Mouse (Mus musculus) forebrain, embryonic 13.5 days (tissue): ENCODE data around the gene Gmds. TPM values are rescaled to one million over a fixed set of nuclear protein-coding genes. Genes with fewer than 3 reads are reported as not detected.
A peak's percentile ranks its signal among the peaks of the same experiment; 100 is the strongest.

Experiments used
- ATAC-seq: fragments of 200-750 bp; cut with Nextera tagmentation; 2 replicates; pipeline ENCODE4 v1.8.0; 2017
- H3K27ac ChIP-seq: fragments of 300-500 bp; sonication (generic); 2 replicates; pipeline ENCODE4 v1.5.1; 2015; ENCODE audit warnings: inconsistent platforms, mild to moderate bottlenecking, moderate library complexity
- H3K27me3 ChIP-seq: fragments of 300-500 bp; sonication (generic); 2 replicates; pipeline ENCODE4 v1.6.1; 2015; ENCODE audit warnings: mild to moderate bottlenecking, inconsistent platforms
- H3K36me3 ChIP-seq: fragments of 300-500 bp; sonication (generic); 2 replicates; pipeline ENCODE4 v1.6.1; 2015; ENCODE audit warnings: mild to moderate bottlenecking, inconsistent platforms; ENCODE audit not compliant: poor library complexity, severe bottlenecking
- H3K4me1 ChIP-seq: fragments of 300-500 bp; sonication (generic); 2 replicates; pipeline ENCODE4 v1.6.1; 2015; ENCODE audit warnings: inconsistent platforms
- H3K4me2 ChIP-seq: fragments of 300-500 bp; sonication (generic); 2 replicates; pipeline ENCODE4 v1.6.1; 2015; ENCODE audit warnings: inconsistent platforms, mild to moderate bottlenecking, moderate library complexity
- H3K4me3 ChIP-seq: fragments of 300-500 bp; sonication (generic); 2 replicates; pipeline ENCODE4 v1.5.1; 2015; ENCODE audit warnings: mild to moderate bottlenecking, inconsistent platforms
- H3K9ac ChIP-seq: fragments of 300-500 bp; sonication (generic); 2 replicates; pipeline ENCODE4 v1.6.1; 2015; ENCODE audit warnings: mild to moderate bottlenecking, inconsistent platforms
- H3K9me3 ChIP-seq: fragments of 300-500 bp; sonication (generic); replicated peaks from 2 replicates; pipeline ENCODE4 v1.6.1; 2016; ENCODE audit warnings: inconsistent platforms
- WGBS: fragments of 180-500 bp; shearing (Covaris S2); methylation state at CpG from one replicate; pipeline ENCODE4 v1.1.7; 2015; 5-methylcytosine and 5-hydroxymethylcytosine counted together
- polyA plus RNA-seq: library from polyadenylated mRNA; unstranded; fragments of >200 nt; fragmentation: Nextera tagmentation; extraction: Ambion mirVana; gene quantifications from 2 replicates; pipeline ENCODE4 v1.2.1, GENCODE M21; 2015

Gene Gmds
- polyA plus RNA-seq, 1 experiment from 2014 or later = 28.5 TPM

GRCm38 (mm10) chr13:31801703-31802305 lies 536.7 kb downstream of the Gmds start:
- Histone ChIP-seq H3K9me3 (no peaks in the 10 kb centered on the region), H3K27me3 (peaks cover 92% of the 10 kb centered on the region), H3K27ac (no peak overlapping the region), H3K9ac (peak overlapping the region; percentile 30; the same call in 1 of the 2 replicates), H3K4me2 (peak overlapping the region; percentile 59), H3K4me1 (peaks cover 28% of the 10 kb centered on the region), H3K4me3 (peak overlapping the region; percentile 28), H3K36me3 (no peaks in the 10 kb centered on the region)
- ATAC-seq = peak; percentile 25
- WGBS = 1% methylated on average over 25 of the region's 25 CpGs

- WGBS = under 1% methylated on average over 43 of the region's 43 CpGs
- Histone ChIP-seq H3K4me2 (peak overlapping the region; percentile 59), H3K27ac (no peak overlapping the region), H3K27me3 (peaks cover 83% of the 10 kb centered on the region), H3K36me3 (no peaks in the 10 kb centered on the region), H3K4me3 (peak overlapping the region; percentile 28), H3K9ac (peak overlapping the region; percentile 30; the same call in 1 of the 2 replicates), H3K4me1 (peaks cover 19% of the 10 kb centered on the region), H3K9me3 (no peaks in the 10 kb centered on the region)
- peak; percentile 86 for ATAC-seq
These were observed 537.7 kb downstream of the Gmds start for GRCm38 (mm10) chr13:31800581-31801576.

- peaks cover 61% of the 10 kb centered on the region for H3K27me3 ChIP-seq
These were observed 540.5 kb downstream of the Gmds start for GRCm38 (mm10) chr13:31798075-31798474.

GRCm38 (mm10) chr13:31797346-31797745 lies 541.2 kb downstream of the Gmds start:
- no peaks in the 10 kb centered on the region for H3K9me3 ChIP-seq
- no peak for ATAC-seq
- H3K4me1 ChIP-seq = peaks cover 13% of the 10 kb centered on the region
- H3K27ac ChIP-seq = no peak overlapping the region
- H3K27me3 ChIP-seq = peaks cover 54% of the 10 kb centered on the region
- H3K9ac ChIP-seq = no peak overlapping the region
- no peaks in the 10 kb centered on the region for H3K36me3 ChIP-seq
- H3K4me2 ChIP-seq = no peak overlapping the region
- no peak overlapping the region for H3K4me3 ChIP-seq
- WGBS = 54% methylated on average over 10 of the region's 10 CpGs

More at GRCm38 (mm10) chr13:31798075-31798474, 540.5 kb downstream of the Gmds start:
- H3K9me3 ChIP-seq = no peaks in the 10 kb centered on the region
- 41% methylated on average over 9 of the region's 9 CpGs for WGBS
- no peak overlapping the region for H3K27ac ChIP-seq
- H3K4me1 ChIP-seq = peaks cover 13% of the 10 kb centered on the region
- H3K4me3 ChIP-seq = no peak overlapping the region
- no peak for ATAC-seq
- no peaks in the 10 kb centered on the region for H3K36me3 ChIP-seq
- no peak overlapping the region for H3K9ac ChIP-seq
- no peak overlapping the region for H3K4me2 ChIP-seq

GRCm38 (mm10) chr13:31793163-31793562 lies 545.4 kb downstream of the Gmds start:
- H3K4me2 ChIP-seq = no peak overlapping the region; the same call in 1 of the 2 replicates
- ATAC-seq = no peak

GRCm38 (mm10) chr13:31792480-31793132 lies 545.9 kb downstream of the Gmds start:
- Histone ChIP-seq H3K36me3 (no peaks in the 10 kb centered on the region), H3K4me1 (no peaks in the 10 kb centered on the region), H3K9me3 (no peaks in the 10 kb centered on the region), H3K9ac (no peak overlapping the region), H3K4me2 (peak overlapping the region; percentile 43), H3K4me3 (no peak overlapping the region), H3K27me3 (peaks cover 7% of the 10 kb centered on the region; the same call in 1 of the 2 replicates), H3K27ac (no peak overlapping the region)
- WGBS = 21% methylated on average over 17 of the region's 17 CpGs
- ATAC-seq = peak; percentile 76

More at GRCm38 (mm10) chr13:31793163-31793562, 545.4 kb downstream of the Gmds start:
- WGBS = 66% methylated on average over 5 of the region's 5 CpGs
- H3K9ac ChIP-seq = no peak overlapping the region
- H3K4me1 ChIP-seq = no peaks in the 10 kb centered on the region
- H3K4me3 ChIP-seq = no peak overlapping the region
- peaks cover 13% of the 10 kb centered on the region; the same call in 1 of the 2 replicates for H3K27me3 ChIP-seq
- H3K36me3 ChIP-seq = no peaks in the 10 kb centered on the region
- no peaks in the 10 kb centered on the region for H3K9me3 ChIP-seq
- no peak overlapping the region for H3K27ac ChIP-seq

GRCm38 (mm10) chr13:31784757-31785156 lies 553.8 kb downstream of the Gmds start:
- WGBS = 93% methylated on average over 7 of the region's 7 CpGs

GRCm38 (mm10) chr13:31782063-31782462 lies 556.5 kb downstream of the Gmds start:
- Histone ChIP-seq H3K27ac (no peak overlapping the region), H3K36me3 (no peaks in the 10 kb centered on the region), H3K4me1 (no peaks in the 10 kb centered on the region), H3K27me3 (no peaks in the 10 kb centered on the region), H3K4me2 (no peak overlapping the region), H3K9ac (no peak overlapping the region), H3K4me3 (no peak overlapping the region), H3K9me3 (no peaks in the 10 kb centered on the region)
- ATAC-seq = no peak
- WGBS = 84% methylated on average over 2 of the region's 2 CpGs

More at GRCm38 (mm10) chr13:31784757-31785156, 553.8 kb downstream of the Gmds start:
- Histone ChIP-seq H3K4me1 (no peaks in the 10 kb centered on the region), H3K27ac (no peak overlapping the region), H3K9ac (no peak overlapping the region), H3K9me3 (no peaks in the 10 kb centered on the region), H3K36me3 (no peaks in the 10 kb centered on the region), H3K4me2 (no peak overlapping the region), H3K4me3 (no peak overlapping the region), H3K27me3 (no peaks in the 10 kb centered on the region)
- no peak for ATAC-seq

- Histone ChIP-seq H3K4me1 (no peaks in the 10 kb centered on the region), H3K9me3 (no peaks in the 10 kb centered on the region), H3K36me3 (no peaks in the 10 kb centered on the region), H3K4me3 (no peak overlapping the region), H3K27ac (no peak overlapping the region), H3K27me3 (no peaks in the 10 kb centered on the region), H3K9ac (no peak overlapping the region), H3K4me2 (no peak overlapping the region)
- WGBS = 88% methylated on average over 3 of the region's 3 CpGs
- no peak for ATAC-seq
These were observed 558.2 kb downstream of the Gmds start for GRCm38 (mm10) chr13:31780299-31780698.

GRCm38 (mm10) chr13:31779281-31779981 lies 559.1 kb downstream of the Gmds start:
- 77% methylated on average over 17 of the region's 17 CpGs for WGBS
- H3K4me1 ChIP-seq = no peaks in the 10 kb centered on the region
- H3K27ac ChIP-seq = no peak overlapping the region
- no peak overlapping the region for H3K4me2 ChIP-seq
- no peak overlapping the region for H3K9ac ChIP-seq
- no peaks in the 10 kb centered on the region for H3K36me3 ChIP-seq
- no peaks in the 10 kb centered on the region for H3K27me3 ChIP-seq
- H3K9me3 ChIP-seq = no peaks in the 10 kb centered on the region
- ATAC-seq = no peak
- no peak overlapping the region for H3K4me3 ChIP-seq

GRCm38 (mm10) chr13:31775762-31776161 lies 562.8 kb downstream of the Gmds start:
- Histone ChIP-seq H3K27me3 (no peaks in the 10 kb centered on the region), H3K9me3 (no peaks in the 10 kb centered on the region), H3K4me3 (no peak overlapping the region), H3K36me3 (no peaks in the 10 kb centered on the region), H3K27ac (no peak overlapping the region), H3K4me2 (no peak overlapping the region), H3K9ac (no peak overlapping the region), H3K4me1 (no peaks in the 10 kb centered on the region)
- 72% methylated on average over 5 of the region's 5 CpGs for WGBS
- no peak for ATAC-seq
